Mouse (Mus musculus): Measurements from ENCODE around the gene Bpi. TPM values are rescaled to one million over a fixed set of nuclear protein-coding genes. Genes with fewer than 3 reads are reported as not detected.

The Bpi gene
- polyA plus RNA-seq, 1 experiment from 2014 or later = not detected

DNA sequence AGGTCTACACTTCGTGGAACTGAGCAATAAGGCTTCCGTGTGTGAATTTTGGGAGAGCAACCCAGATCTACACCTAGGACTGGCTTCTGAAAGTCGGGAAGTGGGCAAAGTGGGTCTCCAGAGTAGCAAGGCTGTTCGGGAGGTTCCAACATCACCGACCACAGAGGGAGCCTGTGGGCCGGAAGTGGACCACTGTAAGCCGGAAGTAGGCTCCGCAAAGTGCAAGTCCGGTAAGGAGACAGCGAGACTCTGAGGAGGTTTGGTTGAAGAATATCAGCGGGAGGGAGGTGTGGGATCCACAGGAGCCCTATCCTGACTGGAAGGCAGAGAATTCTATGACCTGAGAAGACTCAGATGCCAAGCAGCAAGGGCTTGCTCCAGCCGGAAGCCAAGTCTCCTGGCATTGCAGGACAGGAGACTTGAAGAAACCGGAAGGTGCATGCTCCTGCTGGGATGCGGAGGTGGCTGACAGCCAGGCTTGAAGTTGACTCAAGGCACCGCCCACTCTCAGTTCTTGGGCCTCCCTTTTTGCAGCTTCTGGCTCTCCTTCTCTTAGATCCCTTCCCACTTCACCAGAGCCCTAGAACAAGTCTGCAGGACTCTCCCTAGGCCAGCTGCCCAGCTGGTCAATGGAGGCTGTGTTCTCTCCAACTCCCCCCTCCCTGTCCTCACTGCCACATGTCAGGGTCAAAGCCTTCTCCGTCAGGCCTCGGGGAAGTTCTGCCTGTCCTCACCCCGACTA, 14.6 kb upstream of the Bpi start:
- no peaks in the 10 kb centered on the region for H3K9me3 ChIP-seq
- no peak overlapping the region for H3K4me3 ChIP-seq
- H3K9ac ChIP-seq = no peak overlapping the region
- no peaks in the 10 kb centered on the region for H3K27me3 ChIP-seq
- 73% methylated on average over 18 of the region's 18 CpGs for WGBS
- peaks cover 16% of the 10 kb centered on the region for H3K4me1 ChIP-seq
- ATAC-seq (ENCODE audit: insufficient number of reproducible peaks, low FRiP score, low TSS enrichment, low read depth) = peak; percentile 45
- peak overlapping the region; percentile 65 for H3K27ac ChIP-seq
- no peak overlapping the region for H3K4me2 ChIP-seq
- no peaks in the 10 kb centered on the region for H3K36me3 ChIP-seq

GRCm38 (mm10) chr2:158245072-158245817, 12.6 kb upstream of the Bpi start:
- Histone ChIP-seq H3K36me3 (no peaks in the 10 kb centered on the region), H3K27ac (no peak overlapping the region), H3K4me2 (no peak overlapping the region), H3K4me3 (no peak overlapping the region), H3K9me3 (no peaks in the 10 kb centered on the region), H3K27me3 (no peaks in the 10 kb centered on the region), H3K9ac (no peak overlapping the region), H3K4me1 (peaks cover 16% of the 10 kb centered on the region)
- ATAC-seq (ENCODE audit: insufficient number of reproducible peaks, low FRiP score, low TSS enrichment, low read depth) = no peak
- 70% methylated on average over 4 of the region's 4 CpGs for WGBS

- Histone ChIP-seq H3K27me3 (no peaks in the 10 kb centered on the region), H3K27ac (no peak overlapping the region), H3K9ac (no peak overlapping the region), H3K4me3 (no peak overlapping the region), H3K4me2 (no peak overlapping the region), H3K36me3 (no peaks in the 10 kb centered on the region), H3K9me3 (no peaks in the 10 kb centered on the region), H3K4me1 (peaks cover 13% of the 10 kb centered on the region)
- ATAC-seq (ENCODE audit: insufficient number of reproducible peaks, low FRiP score, low TSS enrichment, low read depth) = no peak
- 79% methylated on average over 6 of the region's 6 CpGs for WGBS
These were observed 10.0 kb upstream of the Bpi start for GRCm38 (mm10) chr2:158247852-158248251.

- no peak overlapping the region for H3K27ac ChIP-seq
- H3K9me3 ChIP-seq = no peaks in the 10 kb centered on the region
- WGBS = 61% methylated on average over 7 of the region's 7 CpGs
- H3K4me2 ChIP-seq = no peak overlapping the region
- no peaks in the 10 kb centered on the region for H3K27me3 ChIP-seq
- no peak overlapping the region for H3K9ac ChIP-seq
- no peaks in the 10 kb centered on the region for H3K36me3 ChIP-seq
- no peak for ATAC-seq (ENCODE audit: insufficient number of reproducible peaks, low FRiP score, low TSS enrichment, low read depth)
- H3K4me1 ChIP-seq = peaks cover 8% of the 10 kb centered on the region
- no peak overlapping the region for H3K4me3 ChIP-seq
These were observed 9.6 kb upstream of the Bpi start for GRCm38 (mm10) chr2:158248318-158248717.

DNA sequence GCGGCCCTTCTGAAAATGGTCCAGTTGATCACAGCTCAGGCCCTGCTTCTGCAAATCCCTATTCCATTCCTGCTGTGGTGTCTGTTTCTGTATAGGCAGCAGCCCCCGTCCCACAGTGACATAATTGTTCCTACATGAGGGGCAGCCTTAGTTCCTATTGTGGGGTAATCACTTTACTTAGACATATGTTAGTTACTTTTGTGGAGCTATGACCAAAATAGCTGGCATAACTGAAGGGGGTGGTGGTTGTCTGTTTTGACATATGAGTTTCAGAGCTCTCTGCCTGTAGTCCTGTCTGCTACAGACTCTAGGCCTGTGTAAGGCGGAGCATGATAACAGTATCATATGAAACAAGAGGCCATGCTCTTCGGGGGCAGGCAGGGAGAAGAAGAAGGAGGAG, 7.3 kb upstream of the Bpi start:
- Histone ChIP-seq H3K27ac (no peak overlapping the region), H3K4me3 (no peak overlapping the region), H3K9me3 (no peaks in the 10 kb centered on the region), H3K4me2 (no peak overlapping the region), H3K36me3 (no peaks in the 10 kb centered on the region), H3K27me3 (no peaks in the 10 kb centered on the region), H3K9ac (no peak overlapping the region), H3K4me1 (no peaks in the 10 kb centered on the region)
- 78% methylated on average over 4 of the region's 4 CpGs for WGBS
- ATAC-seq (ENCODE audit: insufficient number of reproducible peaks, low FRiP score, low TSS enrichment, low read depth) = no peak

DNA sequence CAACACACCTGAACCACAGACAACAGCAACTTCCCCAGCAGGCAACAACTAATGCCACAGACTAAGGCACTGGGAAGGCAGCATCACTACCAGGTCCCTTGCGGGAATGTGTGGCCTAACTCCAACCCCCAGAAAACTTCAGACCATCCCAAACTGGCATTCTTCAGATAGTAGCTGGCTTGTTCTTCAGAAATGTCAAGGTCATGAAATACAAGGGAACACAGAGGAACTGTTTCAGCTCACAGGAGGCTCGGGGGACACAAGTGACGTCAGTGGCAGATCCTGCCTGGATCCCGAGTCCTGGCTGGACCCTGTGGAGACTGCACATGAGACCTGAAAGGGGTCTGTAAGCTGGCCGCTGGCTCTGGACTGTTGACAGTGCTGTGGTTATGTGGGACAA, 4.1 kb upstream of the Bpi start:
- 72% methylated on average over 5 of the region's 5 CpGs for WGBS
- no peak for ATAC-seq (ENCODE audit: insufficient number of reproducible peaks, low FRiP score, low TSS enrichment, low read depth)
- Histone ChIP-seq H3K27me3 (no peaks in the 10 kb centered on the region), H3K4me2 (no peak overlapping the region), H3K9me3 (no peaks in the 10 kb centered on the region), H3K4me3 (no peak overlapping the region), H3K9ac (no peak overlapping the region), H3K4me1 (peaks cover 23% of the 10 kb centered on the region), H3K27ac (no peak overlapping the region), H3K36me3 (no peaks in the 10 kb centered on the region)

DNA sequence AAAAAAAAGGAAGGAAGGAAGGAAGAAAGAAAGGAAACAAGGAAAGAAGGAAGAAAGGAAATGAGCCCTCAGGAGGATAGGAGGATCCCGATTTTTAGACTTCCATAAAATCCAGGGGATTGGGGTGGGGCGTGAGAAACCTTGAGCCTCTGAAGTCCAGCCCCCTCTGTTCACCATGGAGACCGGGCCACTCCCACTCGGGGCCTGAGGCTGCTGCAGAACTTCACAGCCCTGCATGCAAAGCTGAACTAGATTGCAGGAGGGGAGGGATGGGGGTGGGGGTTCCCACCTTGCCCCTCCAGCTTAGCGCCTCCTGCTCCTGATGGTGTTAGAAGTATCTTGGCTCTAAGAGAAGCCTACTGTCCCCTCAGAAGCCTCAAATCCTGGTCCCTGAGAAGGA, 1.0 kb upstream of the Bpi start:
- ATAC-seq (ENCODE audit: insufficient number of reproducible peaks, low FRiP score, low TSS enrichment, low read depth) = no peak
- no peak overlapping the region for H3K9ac ChIP-seq
- 0 out of 2 replicates have a peak overlapping the region, but pooled peaks have one; percentile 38 for H3K27ac ChIP-seq

DNA sequence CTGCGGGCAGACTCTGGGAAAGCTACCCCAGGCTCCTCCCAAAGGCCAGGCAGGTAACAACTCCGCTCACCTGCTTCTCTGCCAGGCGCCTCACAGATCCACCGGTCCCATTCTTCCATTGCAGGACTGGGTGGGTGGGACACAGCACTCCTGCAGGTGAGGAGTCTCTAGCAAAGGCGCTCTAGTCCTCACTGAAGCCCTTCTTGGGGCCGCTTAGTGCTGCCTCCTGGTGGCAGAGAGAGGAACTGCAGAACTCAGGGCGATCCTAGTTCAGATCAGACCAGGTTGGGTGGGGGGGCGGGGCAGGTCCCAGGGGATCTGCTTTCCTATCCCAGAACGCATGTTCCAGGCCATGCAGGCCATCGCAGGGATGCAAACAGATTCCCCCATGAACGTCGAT, 887 bp downstream of the Bpi start:
- WGBS = 17% methylated on average over 12 of the region's 12 CpGs
- H3K27me3 ChIP-seq = no peaks in the 10 kb centered on the region
- ATAC-seq (ENCODE audit: insufficient number of reproducible peaks, low FRiP score, low TSS enrichment, low read depth) = peak; percentile 49; the same call in 1 of the 2 replicates
- H3K9ac ChIP-seq = no peak overlapping the region
- no peaks in the 10 kb centered on the region for H3K36me3 ChIP-seq
- no peak overlapping the region for H3K27ac ChIP-seq
- H3K4me3 ChIP-seq = no peak overlapping the region
- H3K4me2 ChIP-seq = no peak overlapping the region
- H3K4me1 ChIP-seq = peaks cover 23% of the 10 kb centered on the region
- H3K9me3 ChIP-seq = no peaks in the 10 kb centered on the region

More for the DNA sequence above, 1.0 kb upstream of the Bpi start:
- H3K4me3 ChIP-seq = no peak overlapping the region
- H3K27me3 ChIP-seq = no peaks in the 10 kb centered on the region
- peaks cover 23% of the 10 kb centered on the region for H3K4me1 ChIP-seq
- H3K36me3 ChIP-seq = no peaks in the 10 kb centered on the region
- 9% methylated on average over 5 of the region's 5 CpGs for WGBS
- no peaks in the 10 kb centered on the region for H3K9me3 ChIP-seq
- H3K4me2 ChIP-seq = no peak overlapping the region

DNA sequence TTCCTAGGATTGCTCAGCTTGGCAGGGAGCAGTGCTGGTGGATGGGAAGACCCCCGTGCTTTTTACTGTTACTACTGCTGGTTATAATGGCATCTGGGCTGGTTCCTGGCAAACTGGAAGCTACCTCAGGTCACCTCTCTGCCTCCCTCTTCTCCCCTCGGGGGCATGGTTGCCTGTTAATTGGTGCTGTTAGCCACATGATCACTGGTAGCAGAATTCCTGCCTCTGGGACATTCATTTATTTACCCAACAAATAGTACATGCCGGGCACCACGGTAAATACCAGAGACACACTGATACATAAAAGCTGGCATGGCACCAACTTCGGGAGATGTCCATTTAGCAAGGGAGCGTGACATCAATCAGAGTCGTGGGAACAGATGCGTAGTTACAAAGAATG, 1.6 kb downstream of the Bpi start:
- no peaks in the 10 kb centered on the region for H3K27me3 ChIP-seq
- H3K4me2 ChIP-seq = no peak overlapping the region

GRCm38 (mm10) chr2:158264877-158265276, 7.0 kb downstream of the Bpi start:
- Histone ChIP-seq H3K4me1 (no peaks in the 10 kb centered on the region), H3K27me3 (no peaks in the 10 kb centered on the region), H3K9me3 (no peaks in the 10 kb centered on the region), H3K27ac (no peak overlapping the region), H3K36me3 (no peaks in the 10 kb centered on the region), H3K4me2 (no peak overlapping the region), H3K9ac (no peak overlapping the region), H3K4me3 (no peak overlapping the region)
- WGBS = 80% methylated on average over 3 of the region's 3 CpGs
- no peak for ATAC-seq (ENCODE audit: insufficient number of reproducible peaks, low FRiP score, low TSS enrichment, low read depth)

More for the DNA sequence above, 1.6 kb downstream of the Bpi start:
- Histone ChIP-seq H3K9ac (no peak overlapping the region), H3K4me3 (no peak overlapping the region), H3K9me3 (no peaks in the 10 kb centered on the region), H3K36me3 (no peaks in the 10 kb centered on the region), H3K4me1 (peaks cover 23% of the 10 kb centered on the region), H3K27ac (no peak overlapping the region)
- 64% methylated on average over 8 of the region's 8 CpGs for WGBS
- no peak for ATAC-seq (ENCODE audit: insufficient number of reproducible peaks, low FRiP score, low TSS enrichment, low read depth)

DNA sequence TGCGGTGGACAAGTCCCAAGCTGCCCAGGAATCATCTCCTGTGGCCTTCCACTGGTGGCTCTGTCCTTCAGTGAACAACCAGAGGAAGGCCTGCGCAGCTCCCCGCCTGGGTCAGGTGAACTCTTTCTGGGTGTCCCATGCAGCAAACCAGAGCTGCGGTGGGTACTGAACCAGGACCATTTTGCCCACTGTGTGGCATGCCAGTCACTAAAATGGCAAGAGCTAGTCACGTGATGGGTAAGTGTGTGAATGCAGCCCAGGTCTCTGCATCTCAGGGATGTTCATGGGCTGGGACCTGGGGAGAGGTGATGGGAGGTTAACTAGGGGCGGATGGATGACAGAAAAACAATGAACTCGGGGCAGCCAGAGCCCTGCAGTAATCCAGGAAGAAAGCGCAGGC, 12.1 kb downstream of the Bpi start:
- Histone ChIP-seq H3K9ac (no peak overlapping the region), H3K27ac (no peak overlapping the region), H3K27me3 (no peaks in the 10 kb centered on the region), H3K4me1 (peaks cover 9% of the 10 kb centered on the region; the same call in 1 of the 2 replicates), H3K4me2 (no peak overlapping the region), H3K36me3 (no peaks in the 10 kb centered on the region), H3K9me3 (no peaks in the 10 kb centered on the region), H3K4me3 (no peak overlapping the region)
- ATAC-seq (ENCODE audit: insufficient number of reproducible peaks, low FRiP score, low TSS enrichment, low read depth) = no peak
- 77% methylated on average over 8 of the region's 8 CpGs for WGBS

DNA sequence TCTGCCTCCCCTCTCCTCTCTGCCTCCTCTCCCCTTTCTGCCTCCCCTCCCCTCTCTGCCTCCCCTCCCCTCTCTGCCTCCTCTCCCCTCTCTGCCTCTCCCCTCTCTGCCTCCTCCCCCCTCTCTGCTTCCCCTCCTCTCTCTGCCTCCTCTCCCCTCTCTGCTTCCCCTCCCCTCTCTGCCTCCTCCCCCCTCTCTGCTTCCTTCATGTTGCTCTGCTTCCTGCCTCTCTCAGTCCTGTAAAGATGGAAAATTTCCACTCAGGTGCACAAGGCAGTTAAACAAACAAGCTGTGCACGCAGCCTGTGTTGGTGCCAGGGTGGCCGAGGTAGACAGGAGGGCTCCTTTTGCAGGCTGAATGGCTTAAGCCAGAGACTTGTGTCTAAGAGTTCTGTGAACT, 15.8 kb downstream of the Bpi start:
- no peaks in the 10 kb centered on the region for H3K27me3 ChIP-seq
- H3K27ac ChIP-seq = peak overlapping the region; percentile 28
- H3K4me3 ChIP-seq = no peak overlapping the region
- no peaks in the 10 kb centered on the region for H3K36me3 ChIP-seq
- no peak overlapping the region for H3K9ac ChIP-seq
- 7% methylated on average over 2 of the region's 2 CpGs for WGBS
- H3K9me3 ChIP-seq = no peaks in the 10 kb centered on the region
- peaks cover 9% of the 10 kb centered on the region; the same call in 1 of the 2 replicates for H3K4me1 ChIP-seq
- H3K4me2 ChIP-seq = no peak overlapping the region
- no peak for ATAC-seq (ENCODE audit: insufficient number of reproducible peaks, low FRiP score, low TSS enrichment, low read depth)

Measured in limb, embryonic 15.5 days (tissue).